In genomic region chr13:34398061-34398787, GRCm38 (mm10) we compare ENCODE assay signal across 10 mouse cellular contexts. TPM values are rescaled to one million over a fixed set of nuclear protein-coding genes. Genes with fewer than 3 reads are reported as not detected.
DNase-seq lines count a peak whose midpoint lies in the region; ATAC-seq lines count a peak whose summit lies in the region.
"Had no signal": no experiment of that assay in that cellular context is flagged by ENCODE, and none has a peak within 500 bp of the region (broad histone marks: within the 10 kb centered on the region; RNA-seq: fewer than 3 reads in every experiment).

No protein-coding gene starts in this region.

- 19% methylated on average over 10 of the region's 10 CpGs for whole genome bisulfite sequencing in liver, embryonic 12.5 days (ENCODE audit: insufficient replicate concordance)

- no peaks in the 10 kb centered on the region; the same call in 1 of the 2 replicates for H3K27me3 ChIP-seq in liver, embryonic 12.5 days (replicated peaks)
- H3K27me3 ChIP-seq: midbrain, embryonic 15.5 days had no signal

- H3K4me2 ChIP-seq in liver, embryonic 12.5 days, result peak overlapping the region; percentile 58
- H3K4me2 ChIP-seq: midbrain, embryonic 15.5 days had no signal

- DNase-seq in adrenal gland, postnatal 14 days, result peak; percentile 23
- DNase-seq in adrenal gland, postnatal 4 days (ENCODE audit: low spot score in 2 of 2), result no peak
- DNase-seq in 3T3-L1 (ENCODE audit: low read depth, low spot score), result peak; percentile 92
- peak; percentile 23 for DNase-seq in embryo, embryonic 9.5 days (ENCODE audit: extremely low spot score)
- no peak for DNase-seq in spleen, postnatal 4 days (ENCODE audit: low spot score in 2 of 2)
- no peak for DNase-seq in layer of hippocampus, adult 9-11 months
- DNase-seq in right cerebral cortex, postnatal 25 days, result no peak
- DNase-seq: cerebellum, postnatal 14 days had no signal

- ATAC-seq in liver, embryonic 12.5 days, result peak; percentile 59; the same call in 1 of the 2 replicates
- ATAC-seq: midbrain, embryonic 15.5 days had no signal

- H3K36me3 ChIP-seq in liver, embryonic 12.5 days, result no peaks in the 10 kb centered on the region
- H3K36me3 ChIP-seq: midbrain, embryonic 15.5 days had no signal

- H3K27ac ChIP-seq in liver, embryonic 12.5 days, result peak overlapping the region; percentile 57
- H3K27ac ChIP-seq: midbrain, embryonic 15.5 days had no signal

- peak overlapping the region; percentile 23; the same call in 1 of the 2 replicates for H3K4me3 ChIP-seq in liver, embryonic 12.5 days
- H3K4me3 ChIP-seq: midbrain, embryonic 15.5 days had no signal

- H3K9ac ChIP-seq in liver, embryonic 12.5 days, result peak overlapping the region; percentile 35; the same call in 1 of the 2 replicates
- H3K9ac ChIP-seq: midbrain, embryonic 15.5 days had no signal

- H3K4me1 ChIP-seq in liver, embryonic 12.5 days, result peaks cover 22% of the 10 kb centered on the region
- H3K4me1 ChIP-seq: midbrain, embryonic 15.5 days had no signal

- no peaks in the 10 kb centered on the region for H3K9me3 ChIP-seq in liver, embryonic 12.5 days (replicated peaks)
- H3K9me3 ChIP-seq: midbrain, embryonic 15.5 days had no signal

RNA-seq across cellular contexts. Expression of gene Slc22a23, which starts 53.2 kb away (rescaled TPM):
- 7.8 and 11.3 TPM in 2 replicates for total RNA-seq in adrenal gland, postnatal 14 days (2021)
- 1 to 10 TPM; 7.9 to 8.6 TPM for total RNA-seq in adrenal gland, postnatal 4 days (2021)
- polyA plus RNA-seq in liver, embryonic 12.5 days (2016; fragmentation: Nextera tagmentation; extraction: Ambion mirVana), result 12.8 and 13.8 TPM in 2 replicates

Comparison
In these comparisons a context has a peak if more than half of its experiments do, and no peak if none do; other contexts are left out.
1. DNase-seq: peak in adrenal gland, postnatal 14 days (single experiment), 3T3-L1 (single experiment) and embryo, embryonic 9.5 days (single experiment); none in adrenal gland, postnatal 4 days (0 of 2), spleen, postnatal 4 days (0 of 2), layer of hippocampus, adult 9-11 months (single experiment) and right cerebral cortex, postnatal 25 days (single experiment).